Mouse (Mus musculus) CH12.LX (cell line): ENCODE measurements around the gene Gm8797.

Experiments used
- CTCF ChIP-seq, 2 experiments: IDR thresholded peaks in 1 of 2; conservative IDR thresholded peaks in 1 of 2; 2 replicates each; pipeline ENCODE4 v1.5.1; 2011 to 2012; ENCODE audit warnings: low read depth in 2 of 2, low read length in 2 of 2, improper control_type of control experiment in 1 of 2, inconsistent platforms in 1 of 2, mild to moderate bottlenecking in 1 of 2, moderate library complexity in 1 of 2
- E2F4 ChIP-seq: IDR thresholded peaks from 2 replicates; pipeline ENCODE4 v1.6.1; 2011; ENCODE audit warnings: low read depth, low read length, improper control_type of control experiment; ENCODE audit not compliant: insufficient replicate concordance
- EP300 ChIP-seq: IDR thresholded peaks from 2 replicates; pipeline ENCODE4 v1.6.1; 2011; ENCODE audit warnings: low read length, improper control_type of control experiment
- ETS1 ChIP-seq: conservative IDR thresholded peaks from 2 replicates; pipeline ENCODE4 v1.6.1; 2012; ENCODE audit warnings: low read depth, mild to moderate bottlenecking, inconsistent platforms, low read length, improper control_type of control experiment, moderate library complexity
- KAT2A ChIP-seq: IDR thresholded peaks from 2 replicates; pipeline ENCODE4 v1.6.1; 2012; ENCODE audit warnings: low read length, improper control_type of control experiment, inconsistent platforms; ENCODE audit not compliant: insufficient replicate concordance
- MAX ChIP-seq: IDR thresholded peaks from 2 replicates; pipeline ENCODE4 v1.6.1; 2011; ENCODE audit warnings: low read length, improper control_type of control experiment
- MEF2A ChIP-seq: IDR thresholded peaks from 2 replicates; pipeline ENCODE4 v1.6.1; 2014; ENCODE audit warnings: low read depth, mild to moderate bottlenecking, inconsistent platforms, low read length, improper control_type of control experiment, borderline replicate concordance
- POLR2A ChIP-seq: IDR thresholded peaks from 2 replicates; pipeline ENCODE4 v1.6.1; 2011; ENCODE audit warnings: low read depth, mild to moderate bottlenecking, improper control_type of control experiment, low read length
- RCOR1 ChIP-seq: conservative IDR thresholded peaks from 2 replicates; pipeline ENCODE4 v1.6.1; 2012; ENCODE audit warnings: low read depth, mild to moderate bottlenecking, inconsistent platforms, low read length, improper control_type of control experiment
- USF1 ChIP-seq: IDR thresholded peaks from 2 replicates; pipeline ENCODE4 v1.6.1; 2014; ENCODE audit warnings: low read depth, mild to moderate bottlenecking, inconsistent platforms, low read length, improper control_type of control experiment

- TF ChIP-seq CTCF (conservative IDR thresholded peaks at IDR 0.05 in 1 of 2, IDR thresholded peaks at IDR 0.05 in 1 of 2; ENCODE audit: low read depth in 2 of 2, low read length in 2 of 2) (no peak), EP300 (no peak), KAT2A (no peak), POLR2A (no peak), RCOR1 (no peak), USF1 (no peak), MEF2A (no peak), E2F4 (no peak), MAX (no peak), ETS1 (no peak)
These were observed 17.7 kb upstream of the Gm8797 start for GRCm38 (mm10) chr3:5732931-5733330.
